Mouse (Mus musculus): ENCODE measurements around the gene Elfn2. TPM values are rescaled to one million over a fixed set of nuclear protein-coding genes. Genes with fewer than 3 reads are reported as not detected.

The Elfn2 gene
- total and polyA plus RNA-seq, 2 experiments: not detected

- no peak overlapping the region for H3K4me3 ChIP-seq (ENCODE audit: insufficient read depth, low read depth, low read length)
Observed at GRCm38 (mm10) chr15:78755966-78756725, 37.6 kb upstream of the Elfn2 start.

GRCm38 (mm10) chr15:78755226-78755625 lies 36.7 kb upstream of the Elfn2 start:
- H3K9ac ChIP-seq (ENCODE audit: low read depth, low read length): no peak overlapping the region
- 39% methylated on average over 3 of the region's 3 CpGs for WGBS
- TF ChIP-seq CTCF (IDR thresholded peaks at IDR 0.05; ENCODE audit: low read depth, low read length): no peak
- no peak overlapping the region for H3K4me3 ChIP-seq (ENCODE audit: insufficient read depth, low read depth, low read length)
- H3K27me3 ChIP-seq (ENCODE audit: control insufficient read depth, insufficient read depth, low read length): no peaks in the 10 kb centered on the region
- H3K27ac ChIP-seq (replicated peaks; ENCODE audit: insufficient read depth, low read depth, low read length): no peak overlapping the region
- H3K4me1 ChIP-seq (ENCODE audit: control insufficient read depth, insufficient read depth, low read length): 0 out of 2 replicates have a peak, but pooled peaks cover 2% of the 10 kb centered on the region
- H3K79me2 ChIP-seq (ENCODE audit: control insufficient read depth, insufficient read depth, low read length): no peaks in the 10 kb centered on the region
- H3K36me3 ChIP-seq (ENCODE audit: control insufficient read depth, insufficient read depth, low read length): no peaks in the 10 kb centered on the region
- peak; percentile 34 for DNase-seq (ENCODE audit: extremely low read depth, low read depth, low spot score)

More at GRCm38 (mm10) chr15:78755966-78756725, 37.6 kb upstream of the Elfn2 start:
- Histone ChIP-seq H3K27me3 (ENCODE audit: control insufficient read depth, insufficient read depth, low read length) (no peaks in the 10 kb centered on the region), H3K36me3 (ENCODE audit: control insufficient read depth, insufficient read depth, low read length) (no peaks in the 10 kb centered on the region), H3K4me1 (ENCODE audit: control insufficient read depth, insufficient read depth, low read length) (0 out of 2 replicates have a peak, but pooled peaks cover 2% of the 10 kb centered on the region), H3K27ac (replicated peaks; ENCODE audit: insufficient read depth, low read depth, low read length) (no peak overlapping the region), H3K9ac (ENCODE audit: low read depth, low read length) (no peak overlapping the region), H3K79me2 (ENCODE audit: control insufficient read depth, insufficient read depth, low read length) (no peaks in the 10 kb centered on the region)
- DNase-seq (ENCODE audit: extremely low read depth, low read depth, low spot score): peak; percentile 79
- TF ChIP-seq CTCF (IDR thresholded peaks at IDR 0.05; ENCODE audit: low read depth, low read length): no peak
- TF ChIP-seq POLR2A (IDR thresholded peaks at IDR 0.05; ENCODE audit: extremely low read depth, insufficient read depth, low read length): no peak
- 72% methylated on average over 12 of the region's 12 CpGs for WGBS

- 0 out of 2 replicates have a peak, but pooled peaks cover 2% of the 10 kb centered on the region for H3K4me1 ChIP-seq (ENCODE audit: control insufficient read depth, insufficient read depth, low read length)
- no peaks in the 10 kb centered on the region for H3K79me2 ChIP-seq (ENCODE audit: control insufficient read depth, insufficient read depth, low read length)
- H3K9ac ChIP-seq (ENCODE audit: low read depth, low read length): no peak overlapping the region
- no peaks in the 10 kb centered on the region for H3K36me3 ChIP-seq (ENCODE audit: control insufficient read depth, insufficient read depth, low read length)
- no peak overlapping the region for H3K27ac ChIP-seq (replicated peaks; ENCODE audit: insufficient read depth, low read depth, low read length)
- H3K4me3 ChIP-seq (ENCODE audit: insufficient read depth, low read depth, low read length): no peak overlapping the region
- no peak for DNase-seq (ENCODE audit: extremely low read depth, low read depth, low spot score)
- no peaks in the 10 kb centered on the region for H3K27me3 ChIP-seq (ENCODE audit: control insufficient read depth, insufficient read depth, low read length)
- TF ChIP-seq CTCF (IDR thresholded peaks at IDR 0.05; ENCODE audit: low read depth, low read length): no peak
- no peak for TF ChIP-seq POLR2A (IDR thresholded peaks at IDR 0.05; ENCODE audit: extremely low read depth, insufficient read depth, low read length)
- 73% methylated on average over 5 of the region's 5 CpGs for WGBS
Observed at GRCm38 (mm10) chr15:78754144-78754543, 35.6 kb upstream of the Elfn2 start.

GRCm38 (mm10) chr15:78752991-78753390 lies 34.4 kb upstream of the Elfn2 start:
- no peak for TF ChIP-seq POLR2A (IDR thresholded peaks at IDR 0.05; ENCODE audit: extremely low read depth, insufficient read depth, low read length)
- TF ChIP-seq CTCF (IDR thresholded peaks at IDR 0.05; ENCODE audit: low read depth, low read length): no peak
- Histone ChIP-seq H3K4me1 (ENCODE audit: control insufficient read depth, insufficient read depth, low read length) (0 out of 2 replicates have a peak, but pooled peaks cover 2% of the 10 kb centered on the region), H3K4me3 (ENCODE audit: insufficient read depth, low read depth, low read length) (no peak overlapping the region), H3K27ac (replicated peaks; ENCODE audit: insufficient read depth, low read depth, low read length) (no peak overlapping the region), H3K79me2 (ENCODE audit: control insufficient read depth, insufficient read depth, low read length) (no peaks in the 10 kb centered on the region), H3K9ac (ENCODE audit: low read depth, low read length) (no peak overlapping the region), H3K27me3 (ENCODE audit: control insufficient read depth, insufficient read depth, low read length) (no peaks in the 10 kb centered on the region), H3K36me3 (ENCODE audit: control insufficient read depth, insufficient read depth, low read length) (no peaks in the 10 kb centered on the region)
- DNase-seq (ENCODE audit: extremely low read depth, low read depth, low spot score): no peak

- H3K4me3 ChIP-seq (ENCODE audit: insufficient read depth, low read depth, low read length): no peak overlapping the region
- H3K4me1 ChIP-seq (ENCODE audit: control insufficient read depth, insufficient read depth, low read length): no peaks in the 10 kb centered on the region
- no peak for DNase-seq (ENCODE audit: extremely low read depth, low read depth, low spot score)
- TF ChIP-seq POLR2A (IDR thresholded peaks at IDR 0.05; ENCODE audit: extremely low read depth, insufficient read depth, low read length): no peak
- no peak for TF ChIP-seq CTCF (IDR thresholded peaks at IDR 0.05; ENCODE audit: low read depth, low read length)
- no peak overlapping the region for H3K27ac ChIP-seq (replicated peaks; ENCODE audit: insufficient read depth, low read depth, low read length)
- no peaks in the 10 kb centered on the region for H3K79me2 ChIP-seq (ENCODE audit: control insufficient read depth, insufficient read depth, low read length)
- H3K36me3 ChIP-seq (ENCODE audit: control insufficient read depth, insufficient read depth, low read length): no peaks in the 10 kb centered on the region
- WGBS: 70% methylated on average over 6 of the region's 6 CpGs
- H3K27me3 ChIP-seq (ENCODE audit: control insufficient read depth, insufficient read depth, low read length): no peaks in the 10 kb centered on the region
- no peak overlapping the region for H3K9ac ChIP-seq (ENCODE audit: low read depth, low read length)
Observed at GRCm38 (mm10) chr15:78750608-78751350, 32.2 kb upstream of the Elfn2 start.

Measured in liver, adult 2 months (tissue).